ENCODE assay signal across 8 mouse cellular contexts in the genomic region with DNA sequence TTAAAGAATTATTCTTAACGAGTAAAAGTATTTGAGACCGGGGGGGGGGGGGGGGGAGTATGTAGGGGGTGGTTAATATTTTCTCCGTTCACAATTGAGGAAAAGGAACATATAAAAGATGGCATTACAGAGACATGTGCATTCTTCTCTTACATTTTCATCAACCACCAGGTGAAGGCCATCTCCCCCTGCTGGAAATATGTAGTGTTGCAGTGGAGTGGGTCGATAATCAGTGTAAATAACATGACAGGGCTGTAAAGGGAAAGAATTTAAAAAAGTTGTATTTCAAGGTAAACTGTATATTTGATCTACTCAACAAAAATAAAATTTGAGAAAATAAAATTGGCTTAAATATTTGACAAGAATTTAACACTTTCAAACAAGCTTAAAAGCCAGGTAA. TPM values are rescaled to one million over a fixed set of nuclear protein-coding genes. Genes with fewer than 3 reads are reported as not detected.
DNase-seq lines count a peak whose midpoint lies in the region; TF ChIP-seq lines count a peak whose summit lies in the region.

No protein-coding gene starts in this region.

- DNase-seq in cerebellum, adult 2 months: peak; percentile 15 to 17
- DNase-seq in cerebellum, adult 11-12 months: no peak
- DNase-seq in layer of hippocampus, adult 11-12 months (ENCODE audit: low spot score): peak; percentile 35
- no peak for DNase-seq in layer of hippocampus, postnatal 36 days
- peak; percentile 11 for DNase-seq in Muller cell, postnatal 12 days (ENCODE audit: inconsistent ontology term)
- peak; percentile 31 for DNase-seq in embryo, embryonic 11.5 days (ENCODE audit: low read depth, low spot score)
- peak; percentile 33 for DNase-seq in left cerebral cortex, postnatal 4 days
- peak; percentile 18 to 60 for DNase-seq in spleen, postnatal 10 days (ENCODE audit: low spot score in 2 of 2)

- 50% methylated on average over 4 of the region's 4 CpGs for WGBS in cerebellum, adult 2 months

- H3K4me3 ChIP-seq in cerebellum, adult 2 months (replicated peaks; ENCODE audit: insufficient read depth, low read depth, low read length): no peak overlapping the region

- H3K4me1 ChIP-seq in cerebellum, adult 2 months (ENCODE audit: control insufficient read depth, insufficient read depth, low read length): no peaks in the 10 kb centered on the region

- no peak overlapping the region for H3K27ac ChIP-seq in cerebellum, adult 2 months (ENCODE audit: insufficient read depth, low read length)

- TF ChIP-seq POLR2A in cerebellum, adult 2 months (IDR thresholded peaks at IDR 0.05; ENCODE audit: borderline replicate concordance, insufficient read depth, low read length): no peak

- no peaks in the 10 kb centered on the region for H3K27me3 ChIP-seq in cerebellum, adult 2 months (ENCODE audit: control insufficient read depth, insufficient read depth, low read length)

- intact Hi-C loops in left cerebral cortex, postnatal 4 days (cut with DNase I): loop anchor here (5.0 kb wide), 2 partner anchors 32 to 237 kb away; no protein-coding TSS in a partner anchor

- TF ChIP-seq CTCF in cerebellum, adult 2 months (IDR thresholded peaks at IDR 0.05; ENCODE audit: borderline replicate concordance, insufficient read depth, low read depth, low read length): peak; percentile 46; the same call in 1 of the 2 replicates

RNA-seq across cellular contexts. Expression of a gene that starts 17.5 kb away (rescaled TPM):
- 47.6 and 48.4 TPM in 2 replicates for polyA plus RNA-seq in cerebellum, adult 2 months (2012; rRNA removed)
- 10 to 100 TPM; 47.9 to 50.9 TPM for total RNA-seq in layer of hippocampus, postnatal 36 days (2021)
- 10 to 100 TPM; 44.1 to 47.5 TPM for total RNA-seq in left cerebral cortex, postnatal 4 days (2021)

RNA-seq across cellular contexts. Expression of a gene that starts 17.6 kb away (rescaled TPM):
- 12.3 and 12.9 TPM in 2 replicates for polyA plus RNA-seq in cerebellum, adult 2 months (2012; rRNA removed)
- 10 to 100 TPM; 23.5 to 26.4 TPM for total RNA-seq in layer of hippocampus, postnatal 36 days (2021)
- 10 to 100 TPM; 31.7 to 33.1 TPM for total RNA-seq in left cerebral cortex, postnatal 4 days (2021)

Comparison
In these comparisons a context has a peak if more than half of its experiments do, and no peak if none do; other contexts are left out.
1. DNase-seq: peak in cerebellum, adult 2 months (2 of 2), layer of hippocampus, adult 11-12 months (single experiment), Muller cell, postnatal 12 days (single experiment), embryo, embryonic 11.5 days (single experiment), left cerebral cortex, postnatal 4 days (single experiment) and spleen, postnatal 10 days (2 of 2); none in cerebellum, adult 11-12 months (single experiment) and layer of hippocampus, postnatal 36 days (0 of 2).